Mouse (Mus musculus) thymus, postnatal 4 days (tissue): ENCODE data around the gene Psmc3ip.
A peak's percentile ranks its signal among the peaks of the same experiment; 100 is the strongest.
"Not testable (repeated sequence)": the region's sequence is repeated elsewhere in the genome, so short reads cannot be mapped to it uniquely, and the experiment has no call there.

ENCODE experiments used
- DNase-seq: peaks from one replicate; pipeline ENCODE4 v3.0.0; 2021

Gene Psmc3ip

GRCm38 (mm10) chr11:101095314-101096024, at the start of gene Psmc3ip:
Psmc3ip (minus strand) TSS chr11:101095436.
- peak; percentile 92 for DNase-seq

GRCm38 (mm10) chr11:101143338-101144225, 48.3 kb upstream of the Psmc3ip start:
- peak; percentile 66 for DNase-seq

- DNase-seq: no peak
Observed at GRCm38 (mm10) chr11:101142215-101142967, 47.2 kb upstream of the Psmc3ip start.

GRCm38 (mm10) chr11:101141088-101141487, 45.9 kb upstream of the Psmc3ip start:
- DNase-seq: no peak

- DNase-seq: no peak
Observed at GRCm38 (mm10) chr11:101140164-101140819, 45.1 kb upstream of the Psmc3ip start.

GRCm38 (mm10) chr11:101138536-101139181, 43.4 kb upstream of the Psmc3ip start:
- DNase-seq: no peak

- DNase-seq: no peak
Observed at GRCm38 (mm10) chr11:101137000-101137399, 41.8 kb upstream of the Psmc3ip start.

- no peak for DNase-seq
Observed at GRCm38 (mm10) chr11:101134217-101134865, 39.1 kb upstream of the Psmc3ip start.

GRCm38 (mm10) chr11:101133037-101133436, 37.8 kb upstream of the Psmc3ip start:
- no peak for DNase-seq

GRCm38 (mm10) chr11:101131701-101132100, 36.5 kb upstream of the Psmc3ip start:
- DNase-seq: peak; percentile 61

GRCm38 (mm10) chr11:101131187-101131586, 36.0 kb upstream of the Psmc3ip start:
- DNase-seq: no peak

- no peak for DNase-seq
Observed at GRCm38 (mm10) chr11:101130056-101130756, 35.0 kb upstream of the Psmc3ip start.

GRCm38 (mm10) chr11:101128996-101129577, 33.9 kb upstream of the Psmc3ip start:
- no peak for DNase-seq

- DNase-seq: peak; percentile 54
Observed at GRCm38 (mm10) chr11:101127075-101127474, 31.8 kb upstream of the Psmc3ip start.

- DNase-seq: not testable (repeated sequence)
Observed at GRCm38 (mm10) chr11:101125008-101125407, 29.8 kb upstream of the Psmc3ip start.

- DNase-seq: not testable (repeated sequence)
Observed at GRCm38 (mm10) chr11:101124494-101124893, 29.3 kb upstream of the Psmc3ip start.

- peak; percentile 34 for DNase-seq
Observed at GRCm38 (mm10) chr11:101120545-101121188, 25.4 kb upstream of the Psmc3ip start.

GRCm38 (mm10) chr11:101119761-101120544, 24.7 kb upstream of the Psmc3ip start, which contains the start of the genes Retreg3 and Tubg1:
Retreg3 (minus strand) TSS chr11:101119893.
Tubg1 (plus strand) TSS chr11:101119938.
- peak; percentile 100 for DNase-seq
